Mouse (Mus musculus) ES-Bruce4 (cell line): ENCODE data around the gene Kif3a.

ENCODE experiments used
- CTCF ChIP-seq: IDR thresholded peaks from one replicate; pipeline ENCODE4 v1.8.1; 2011; ENCODE audit warnings: low read depth, low read length
- EP300 ChIP-seq: IDR thresholded peaks from 2 replicates; pipeline ENCODE4 v1.6.1; 2011; ENCODE audit warnings: low read depth, low read length; ENCODE audit not compliant: insufficient read depth
- POLR2A ChIP-seq: IDR thresholded peaks from one replicate; pipeline ENCODE4 v1.8.1; 2011; ENCODE audit warnings: low read length; ENCODE audit not compliant: insufficient read depth

- TF ChIP-seq CTCF = no peak
- no peak for TF ChIP-seq POLR2A
- TF ChIP-seq EP300 = no peak
Observed at GRCm38 (mm10) chr11:53636183-53636646, 69.0 kb downstream of the Kif3a start.
